Mouse (Mus musculus): ENCODE results near the gene Tnfaip8l1.

DNA sequence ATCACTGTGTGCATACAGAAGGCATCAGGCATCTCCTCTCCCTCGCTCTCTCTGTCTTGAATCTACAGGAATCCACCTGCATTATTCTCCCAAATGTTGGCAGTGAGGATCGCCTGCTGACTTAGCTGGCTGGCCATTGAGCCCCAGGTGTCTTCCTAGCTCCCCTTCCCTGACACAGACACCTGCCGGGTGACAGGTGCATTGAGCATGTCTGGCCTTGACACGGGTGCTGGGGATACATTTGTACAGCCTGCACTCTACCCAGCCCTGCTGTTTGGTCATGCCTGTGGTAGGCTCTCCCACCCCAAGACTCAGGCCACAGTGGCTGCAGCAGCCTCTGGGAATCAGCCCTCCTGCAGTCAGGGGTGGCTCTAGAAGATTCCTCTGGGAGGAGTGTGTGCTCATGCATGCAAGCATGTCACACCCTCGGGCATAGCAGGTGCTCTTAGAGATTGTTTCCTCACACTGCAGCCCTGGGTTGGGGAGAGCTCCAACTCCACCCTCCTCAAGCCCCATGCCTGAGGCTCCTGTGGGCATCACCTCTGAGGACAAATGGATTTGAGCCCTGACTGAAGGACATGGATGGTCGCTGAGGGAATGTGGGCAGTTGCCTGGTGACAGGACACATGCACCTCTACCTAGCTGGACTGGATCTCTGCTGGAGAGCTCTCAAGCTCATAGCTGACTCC lies 44.9 kb downstream of the Tnfaip8l1 start:
- TF ChIP-seq CTCF (IDR thresholded peaks at IDR 0.05; ENCODE audit: low read depth, low read length), result no peak
- TF ChIP-seq GATA1 (IDR thresholded peaks at IDR 0.05; ENCODE audit: borderline replicate concordance, low read length), result no peak

All from G1E (cell line).